Mouse (Mus musculus) hindbrain, embryonic 12.5 days (tissue): Measurements from ENCODE around the gene Rnpep. TPM values are rescaled to one million over a fixed set of nuclear protein-coding genes. Genes with fewer than 3 reads are reported as not detected.

Source experiments
- ATAC-seq: fragments of 200-750 bp; cut with Nextera tagmentation; 2 replicates; pipeline ENCODE4 v1.8.0; 2017; ENCODE audit warnings: moderate TSS enrichment; ENCODE audit not compliant: low FRiP score
- H3K27ac ChIP-seq: fragments of 300-500 bp; sonication (generic); 2 replicates; pipeline ENCODE4 v1.5.1; 2016; ENCODE audit warnings: mild to moderate bottlenecking
- H3K27me3 ChIP-seq: fragments of 300-500 bp; sonication (generic); 2 replicates; pipeline ENCODE4 v1.6.1; 2016; ENCODE audit warnings: mild to moderate bottlenecking
- H3K36me3 ChIP-seq: fragments of 300-500 bp; sonication (generic); 2 replicates; pipeline ENCODE4 v1.6.1; 2016; ENCODE audit warnings: mild to moderate bottlenecking
- H3K4me1 ChIP-seq: fragments of 300-500 bp; sonication (generic); 2 replicates; pipeline ENCODE4 v1.6.1; 2016
- H3K4me2 ChIP-seq: fragments of 300-500 bp; sonication (generic); replicated peaks from 2 replicates; pipeline ENCODE4 v1.6.1; 2016; ENCODE audit warnings: mild to moderate bottlenecking
- H3K4me3 ChIP-seq: fragments of 300-500 bp; sonication (generic); 2 replicates; pipeline ENCODE4 v1.5.1; 2016; ENCODE audit warnings: mild to moderate bottlenecking
- H3K9ac ChIP-seq: fragments of 300-500 bp; sonication (generic); 2 replicates; pipeline ENCODE4 v1.6.1; 2016; ENCODE audit warnings: mild to moderate bottlenecking, moderate library complexity
- H3K9me3 ChIP-seq: fragments of 300-500 bp; sonication (generic); replicated peaks from 2 replicates; pipeline ENCODE4 v1.6.1; 2016; ENCODE audit warnings: mild to moderate bottlenecking
- WGBS: fragments of 180-500 bp; shearing (Covaris S2); methylation state at CpG from one replicate; pipeline ENCODE4 v1.1.7; 2016; 5-methylcytosine and 5-hydroxymethylcytosine counted together
- polyA plus RNA-seq: library from polyadenylated mRNA; unstranded; fragments of >200 nt; fragmentation: Nextera tagmentation; extraction: Ambion mirVana; gene quantifications from 2 replicates; pipeline ENCODE4 v1.2.1, GENCODE M21; 2016

The Rnpep gene
- polyA plus RNA-seq, 1 experiment from 2014 or later = 101 TPM

DNA sequence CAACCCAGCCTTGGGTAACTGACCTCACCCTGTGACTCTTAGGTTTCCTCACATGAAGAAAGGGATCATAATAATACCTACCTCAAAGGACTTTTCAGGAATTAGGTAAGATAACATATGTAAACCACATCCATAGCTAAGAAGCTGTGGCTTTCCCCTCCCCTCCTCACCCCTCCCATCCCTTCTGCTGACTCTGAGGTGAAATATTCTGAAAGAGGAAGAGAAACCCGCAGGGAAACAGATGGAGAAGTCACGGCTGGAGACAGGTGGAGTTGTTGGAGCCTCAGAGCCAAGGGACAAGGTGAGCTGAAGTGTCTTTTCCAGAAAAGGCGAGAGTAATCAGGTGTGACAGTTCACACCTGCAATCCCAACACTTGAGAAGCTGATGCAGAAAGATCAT lies 59.7 kb downstream of the Rnpep start:
- WGBS = 80% methylated on average over 3 of the region's 3 CpGs
- no peak overlapping the region for H3K4me2 ChIP-seq

DNA sequence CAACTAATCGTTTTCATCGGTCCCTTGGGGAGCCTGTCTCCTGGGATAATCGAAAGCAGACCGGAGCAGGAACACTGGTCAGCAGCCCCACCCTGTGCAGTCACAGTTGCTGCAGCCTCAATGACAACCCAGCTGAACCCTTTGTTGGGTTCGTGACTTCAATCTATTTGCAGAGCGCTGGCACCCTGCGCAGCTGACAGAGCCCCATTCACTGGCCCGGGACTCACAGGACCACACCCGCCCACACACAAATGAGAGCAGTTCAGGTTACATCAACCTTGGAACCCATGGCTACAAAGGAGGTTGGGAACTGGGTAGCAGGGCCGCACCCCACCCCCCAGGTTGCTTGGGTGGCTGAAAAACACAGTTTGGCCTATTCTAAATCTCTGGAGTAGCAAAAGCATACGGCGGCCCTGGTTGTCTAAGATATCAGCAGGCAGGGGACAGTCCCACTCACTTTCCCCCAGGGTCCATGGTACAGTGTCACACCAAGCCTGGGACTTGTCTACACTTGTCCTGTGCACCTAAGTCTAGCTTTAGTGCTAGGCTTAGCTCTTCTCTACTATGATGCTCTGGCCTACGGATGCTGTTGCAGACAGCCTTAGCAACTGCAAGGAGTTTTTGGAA lies 66.2 kb downstream of the Rnpep start:
- Histone ChIP-seq H3K4me2 (no peak overlapping the region), H3K4me1 (peaks cover 5% of the 10 kb centered on the region; the same call in 1 of the 2 replicates), H3K27ac (no peak overlapping the region), H3K4me3 (no peak overlapping the region), H3K36me3 (no peaks in the 10 kb centered on the region), H3K9ac (no peak overlapping the region), H3K27me3 (no peaks in the 10 kb centered on the region), H3K9me3 (no peaks in the 10 kb centered on the region)
- WGBS = 42% methylated on average over 13 of the region's 13 CpGs
- ATAC-seq = no peak

More for the DNA sequence above, 59.7 kb downstream of the Rnpep start:
- H3K27me3 ChIP-seq = no peaks in the 10 kb centered on the region
- no peak overlapping the region for H3K9ac ChIP-seq
- H3K36me3 ChIP-seq = no peaks in the 10 kb centered on the region
- H3K4me1 ChIP-seq = no peaks in the 10 kb centered on the region
- no peak overlapping the region for H3K4me3 ChIP-seq
- ATAC-seq = no peak
- H3K27ac ChIP-seq = no peak overlapping the region
- H3K9me3 ChIP-seq = no peaks in the 10 kb centered on the region

GRCm38 (mm10) chr1:135213772-135214640 lies 69.9 kb downstream of the Rnpep start:
- Histone ChIP-seq H3K9me3 (no peaks in the 10 kb centered on the region), H3K9ac (no peak overlapping the region), H3K4me3 (no peak overlapping the region), H3K27ac (no peak overlapping the region), H3K36me3 (no peaks in the 10 kb centered on the region), H3K27me3 (no peaks in the 10 kb centered on the region), H3K4me2 (no peak overlapping the region), H3K4me1 (peaks cover 5% of the 10 kb centered on the region; the same call in 1 of the 2 replicates)
- WGBS = 91% methylated on average over 9 of the region's 9 CpGs
- no peak for ATAC-seq

Other genes with a start within 250 kb of the Rnpep start
- 0.70 and 0.90 TPM in 2 replicates for gene Lgr6, start 178.8 kb downstream of the Rnpep start, polyA plus RNA-seq
- gene Ptpn7, start 151.4 kb downstream of the Rnpep start, polyA plus RNA-seq = 1.2 TPM in 2 replicates
- gene Arl8a, start 137.3 kb downstream of the Rnpep start, polyA plus RNA-seq = 171 and 183 TPM in 2 replicates
- gene Gpr37l1, start 116.4 kb downstream of the Rnpep start, polyA plus RNA-seq = 0.10 and 0.12 TPM in 2 replicates
- 1.3 and 1.6 TPM in 2 replicates for gene Elf3, start 25.5 kb downstream of the Rnpep start, polyA plus RNA-seq
- 141 and 147 TPM in 2 replicates for gene Timm17a, start 29.7 kb upstream of the Rnpep start, polyA plus RNA-seq
- 0.44 and 0.94 TPM in 2 replicates for gene Lmod1, start 40.7 kb upstream of the Rnpep start, polyA plus RNA-seq
- gene Shisa4, start 91.2 kb upstream of the Rnpep start, polyA plus RNA-seq = 64.1 and 69.8 TPM in 2 replicates
- 164 and 183 TPM in 2 replicates for gene Ipo9, start 146.4 kb upstream of the Rnpep start, polyA plus RNA-seq